Mouse (Mus musculus) lung, adult 2 months (tissue): ENCODE results near the gene Slc12a1.

Source experiments
- CTCF ChIP-seq: fragments of 200-500 bp; IDR thresholded peaks from 2 replicates; pipeline ENCODE4 v1.5.1; 2011; ENCODE audit warnings: mild to moderate bottlenecking, low read length, control low read depth; ENCODE audit not compliant: insufficient read depth
- POLR2A ChIP-seq: fragments of 200-500 bp; IDR thresholded peaks from 2 replicates; pipeline ENCODE4 v1.6.1; 2011; ENCODE audit warnings: low read depth, mild to moderate bottlenecking, control low read depth, low read length, borderline replicate concordance; ENCODE audit errors: extremely low read depth

DNA sequence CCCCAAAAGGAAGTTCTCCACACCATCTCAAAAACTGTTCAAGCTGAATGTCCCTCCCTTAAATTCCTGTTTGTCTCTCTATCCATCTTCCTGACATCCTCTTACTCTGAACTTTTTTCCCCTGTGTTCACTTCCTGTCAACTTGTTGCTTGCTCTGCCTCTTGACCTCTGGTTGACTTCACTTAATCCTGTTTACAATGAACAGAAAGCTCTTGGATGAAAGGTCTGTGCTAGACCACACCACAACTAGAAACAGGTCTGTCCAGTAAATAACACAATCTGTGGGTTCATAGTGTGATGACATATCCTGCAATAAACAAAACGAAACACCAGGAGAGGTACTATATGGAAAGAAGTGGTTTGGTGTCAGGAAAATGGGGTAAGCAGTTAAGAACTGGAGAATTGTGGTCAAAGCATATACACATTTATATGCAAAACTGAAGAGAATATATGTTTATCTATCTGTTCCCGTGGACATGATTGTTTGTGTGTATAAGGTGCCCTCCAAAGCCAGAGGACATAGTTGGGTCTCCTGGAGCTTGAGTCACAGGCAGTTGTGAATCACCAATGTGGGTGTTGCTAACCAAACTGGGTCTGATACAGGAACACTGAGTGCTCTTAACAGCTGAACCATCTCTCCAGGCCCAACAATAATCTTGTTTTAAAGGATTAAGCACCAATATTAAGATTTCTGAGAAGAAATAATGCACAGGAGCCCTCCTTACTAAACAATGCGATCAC is 93.4 kb downstream of the Slc12a1 start:
- TF ChIP-seq POLR2A (no peak), CTCF (no peak)
